Mouse (Mus musculus): Measurements from ENCODE around the gene Slbp.

DNA sequence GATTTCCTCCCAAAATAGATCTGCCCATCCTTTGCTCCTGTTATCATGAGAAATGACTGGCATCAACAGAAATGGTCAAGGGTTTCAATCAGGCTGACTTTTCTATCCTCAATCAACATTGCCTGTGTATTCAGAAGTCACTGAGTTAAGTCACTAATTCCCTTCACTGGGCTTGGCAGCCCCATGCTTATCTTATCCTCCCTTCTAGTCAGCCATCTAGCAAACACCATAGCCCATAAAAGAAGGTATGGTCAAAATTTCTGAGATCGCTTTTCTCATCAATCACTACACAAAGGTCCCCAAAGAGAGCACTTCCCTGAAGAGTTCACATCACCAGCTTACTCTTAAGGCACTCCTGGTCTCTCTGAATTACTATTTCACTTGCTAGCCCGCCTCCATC is 1.4 kb downstream of the Slbp start:
- TF ChIP-seq CTCF (IDR thresholded peaks at IDR 0.05; ENCODE audit: extremely low read depth, insufficient read length, insufficient replicate concordance, low read depth, low read length) (no peak), POLR2A (IDR thresholded peaks at IDR 0.05; ENCODE audit: low read depth, low read length) (no peak)

Data from small intestine, adult 2 months (tissue).